Mouse (Mus musculus) forebrain, embryonic 14.5 days (tissue): ENCODE data around the gene Mitf. TPM values are rescaled to one million over a fixed set of nuclear protein-coding genes. Genes with fewer than 3 reads are reported as not detected.

Source experiments
- ATAC-seq: fragments of 200-750 bp; cut with Nextera tagmentation; 2 replicates; pipeline ENCODE4 v1.8.0; 2017; ENCODE audit warnings: mild to moderate bottlenecking, moderate library complexity
- DNase-seq: peaks from one replicate; pipeline ENCODE4 v3.0.0-alpha.2; 2015; ENCODE audit warnings: low spot score
- H3K27ac ChIP-seq: fragments of 300-500 bp; sonication (generic); 2 replicates; pipeline ENCODE4 v1.5.1; 2014; ENCODE audit warnings: low read depth, mild to moderate bottlenecking, control low read depth, low read length, moderate library complexity
- H3K27me3 ChIP-seq: fragments of 300-500 bp; sonication (generic); replicated peaks from 2 replicates; pipeline ENCODE4 v1.6.1; 2014; ENCODE audit warnings: low read length, control low read depth, mixed read lengths; ENCODE audit not compliant: control insufficient read depth, insufficient read depth
- H3K36me3 ChIP-seq: fragments of 300-500 bp; sonication (generic); 2 replicates; pipeline ENCODE4 v1.6.1; 2014; ENCODE audit warnings: low read length, control low read depth; ENCODE audit not compliant: control insufficient read depth, insufficient read depth
- H3K4me1 ChIP-seq: fragments of 300-500 bp; sonication (generic); 2 replicates; pipeline ENCODE4 v1.6.1; 2014; ENCODE audit warnings: antibody characterized with exemption, low read length, control low read depth; ENCODE audit not compliant: control insufficient read depth, insufficient read depth
- H3K4me2 ChIP-seq: fragments of 300-500 bp; sonication (generic); 2 replicates; pipeline ENCODE4 v1.6.1; 2014; ENCODE audit warnings: mild to moderate bottlenecking, control low read depth, low read length
- H3K4me3 ChIP-seq: fragments of 300-500 bp; sonication (generic); 2 replicates; pipeline ENCODE4 v1.5.1; 2014; ENCODE audit warnings: low read depth, low read length, control low read depth
- H3K9ac ChIP-seq: fragments of 300-500 bp; sonication (generic); 2 replicates; pipeline ENCODE4 v1.6.1; 2014; ENCODE audit warnings: mild to moderate bottlenecking, low read length, control low read depth, moderate library complexity
- H3K9me3 ChIP-seq: fragments of 300-500 bp; sonication (generic); replicated peaks from 2 replicates; pipeline ENCODE4 v1.6.1; 2016; ENCODE audit warnings: low read length, control low read depth, mixed read lengths; ENCODE audit not compliant: control insufficient read depth
- WGBS: fragments of 180-500 bp; shearing (Covaris S2); extraction: QIAGEN DNeasy Blood & Tissue Kit; methylation state at CpG from one replicate; pipeline ENCODE4 v1.1.7; 2014; 5-methylcytosine and 5-hydroxymethylcytosine counted together
- polyA plus RNA-seq: library from polyadenylated mRNA; unstranded; fragments of >200 nt; fragmentation: Nextera tagmentation; extraction: Ambion mirVana; gene quantifications from 2 replicates; pipeline ENCODE4 v1.2.1, GENCODE M21; 2014

The Mitf gene
- polyA plus RNA-seq, 1 experiment from 2014 or later, result 1.3 TPM

DNA sequence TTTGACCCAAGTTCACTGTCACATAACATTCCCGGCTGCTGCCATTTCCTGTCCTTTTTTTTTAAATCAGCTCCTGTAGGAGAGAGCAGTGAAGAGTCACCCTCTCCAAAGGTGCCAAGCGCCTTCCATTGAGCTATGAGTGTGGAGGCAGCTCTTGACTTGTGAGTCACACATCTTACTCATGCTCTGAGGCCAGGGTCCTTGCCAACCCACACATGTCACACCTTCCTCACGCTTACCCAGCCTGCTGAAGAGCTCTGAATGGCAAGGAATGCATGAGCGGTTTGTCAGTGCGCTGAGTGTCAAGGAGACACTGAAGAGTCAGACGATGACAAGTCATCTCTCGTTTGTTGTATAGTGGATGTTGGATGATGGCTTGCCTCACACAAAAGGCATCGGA is 146.0 kb downstream of the Mitf start:
- ATAC-seq (no peak), DNase-seq (peak; percentile 25)
- Histone ChIP-seq H3K27ac (no peak overlapping the region), H3K27me3 (0 out of 2 replicates have a peak, but pooled peaks cover 3% of the 10 kb centered on the region), H3K4me1 (peaks cover 20% of the 10 kb centered on the region), H3K36me3 (no peaks in the 10 kb centered on the region), H3K4me3 (no peak overlapping the region), H3K4me2 (no peak overlapping the region), H3K9ac (no peak overlapping the region), H3K9me3 (no peaks in the 10 kb centered on the region)
- 71% methylated on average over 8 of the region's 8 CpGs for WGBS

DNA sequence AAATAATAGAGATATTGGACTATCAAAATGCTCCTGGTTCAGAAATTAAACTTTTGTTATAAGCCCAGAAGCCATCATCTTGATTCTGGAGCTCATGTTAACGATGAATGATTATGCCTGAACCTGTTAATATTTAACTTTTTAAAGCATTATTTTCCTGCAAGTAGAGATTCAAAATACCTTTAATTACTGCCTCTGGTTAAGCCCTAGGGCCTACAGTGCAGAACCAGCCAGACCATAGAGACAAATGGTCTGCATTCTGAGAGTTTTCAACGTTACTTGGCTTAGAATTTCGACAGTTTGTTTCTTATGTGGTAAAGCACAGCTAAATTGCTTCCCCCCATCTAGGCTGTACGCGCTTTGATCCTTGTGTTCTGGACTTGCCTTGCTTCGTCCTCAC is 149.3 kb downstream of the Mitf start:
- H3K27me3 ChIP-seq, result 0 out of 2 replicates have a peak, but pooled peaks cover 3% of the 10 kb centered on the region
- H3K4me3 ChIP-seq, result no peak overlapping the region
- no peak for ATAC-seq
- no peaks in the 10 kb centered on the region for H3K9me3 ChIP-seq
- H3K36me3 ChIP-seq, result no peaks in the 10 kb centered on the region
- no peak overlapping the region for H3K9ac ChIP-seq
- no peak overlapping the region for H3K4me2 ChIP-seq
- H3K27ac ChIP-seq, result no peak overlapping the region
- H3K4me1 ChIP-seq, result peaks cover 9% of the 10 kb centered on the region; the same call in 1 of the 2 replicates
- DNase-seq, result no peak
- 83% methylated on average over 6 of the region's 6 CpGs for WGBS

DNA sequence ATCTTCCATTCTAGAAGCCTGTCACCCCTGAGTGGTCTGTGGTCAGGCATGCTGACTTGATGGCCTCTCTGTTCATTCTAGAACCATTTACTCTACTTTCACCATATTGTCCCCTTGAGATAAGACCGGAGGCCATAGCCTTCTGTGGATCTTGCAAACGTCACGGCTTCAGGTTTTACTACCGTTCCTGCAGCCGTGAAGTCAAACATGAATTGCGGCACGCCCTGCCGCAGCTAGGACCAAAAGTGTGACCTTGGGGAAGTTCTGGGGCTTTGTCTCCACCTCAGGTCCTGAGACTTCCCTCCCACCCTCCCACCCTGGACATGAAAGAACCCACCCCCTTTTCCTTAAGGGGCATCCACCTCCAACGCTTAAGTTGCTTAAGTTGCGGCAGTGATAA is 149.8 kb downstream of the Mitf start:
- Histone ChIP-seq H3K4me2 (no peak overlapping the region), H3K27me3 (0 out of 2 replicates have a peak, but pooled peaks cover 3% of the 10 kb centered on the region), H3K36me3 (no peaks in the 10 kb centered on the region), H3K9me3 (no peaks in the 10 kb centered on the region), H3K9ac (no peak overlapping the region), H3K4me1 (0 out of 2 replicates have a peak, but pooled peaks cover 4% of the 10 kb centered on the region), H3K27ac (no peak overlapping the region), H3K4me3 (no peak overlapping the region)
- WGBS, result 96% methylated on average over 10 of the region's 10 CpGs
- no peak for DNase-seq
- ATAC-seq, result no peak

DNA sequence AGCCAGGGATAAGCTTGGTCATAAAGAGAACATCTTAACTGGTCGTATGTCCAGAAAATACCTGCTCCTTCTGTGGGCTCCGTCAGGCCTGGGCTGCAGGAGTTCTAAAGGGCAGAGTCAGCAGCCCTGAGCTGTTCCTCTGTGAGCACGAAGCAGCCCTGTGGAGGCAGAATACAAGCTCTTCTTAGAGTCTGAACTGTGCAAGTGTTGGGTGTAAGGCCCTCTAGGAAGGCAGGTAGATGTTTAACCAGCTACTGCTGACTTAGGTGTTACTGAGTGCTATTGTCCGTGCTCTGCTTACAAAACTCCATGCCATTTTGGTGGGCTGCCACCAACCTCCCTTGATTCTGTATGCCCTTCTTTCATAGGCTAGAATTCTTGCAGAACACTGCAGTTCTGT is 151.4 kb downstream of the Mitf start:
- Histone ChIP-seq H3K4me1 (no peaks in the 10 kb centered on the region), H3K36me3 (no peaks in the 10 kb centered on the region), H3K4me3 (no peak overlapping the region), H3K27ac (no peak overlapping the region), H3K9ac (no peak overlapping the region), H3K4me2 (no peak overlapping the region), H3K9me3 (no peaks in the 10 kb centered on the region), H3K27me3 (no peaks in the 10 kb centered on the region)
- ATAC-seq, result no peak
- DNase-seq, result no peak
- 87% methylated on average over 4 of the region's 4 CpGs for WGBS

GRCm38 (mm10) chr6:97961776-97962175 is 154.9 kb downstream of the Mitf start:
- no peaks in the 10 kb centered on the region for H3K36me3 ChIP-seq
- 29% methylated on average over 2 of the region's 2 CpGs for WGBS
- no peak overlapping the region for H3K27ac ChIP-seq

GRCm38 (mm10) chr6:97962311-97962710 is 155.5 kb downstream of the Mitf start:
- H3K36me3 ChIP-seq, result no peaks in the 10 kb centered on the region
- no peak for DNase-seq

More at GRCm38 (mm10) chr6:97961776-97962175, 154.9 kb downstream of the Mitf start:
- Histone ChIP-seq H3K9me3 (no peaks in the 10 kb centered on the region), H3K4me1 (no peaks in the 10 kb centered on the region), H3K4me3 (no peak overlapping the region), H3K27me3 (no peaks in the 10 kb centered on the region), H3K9ac (no peak overlapping the region), H3K4me2 (no peak overlapping the region)
- no peak for ATAC-seq
- no peak for DNase-seq

DNA sequence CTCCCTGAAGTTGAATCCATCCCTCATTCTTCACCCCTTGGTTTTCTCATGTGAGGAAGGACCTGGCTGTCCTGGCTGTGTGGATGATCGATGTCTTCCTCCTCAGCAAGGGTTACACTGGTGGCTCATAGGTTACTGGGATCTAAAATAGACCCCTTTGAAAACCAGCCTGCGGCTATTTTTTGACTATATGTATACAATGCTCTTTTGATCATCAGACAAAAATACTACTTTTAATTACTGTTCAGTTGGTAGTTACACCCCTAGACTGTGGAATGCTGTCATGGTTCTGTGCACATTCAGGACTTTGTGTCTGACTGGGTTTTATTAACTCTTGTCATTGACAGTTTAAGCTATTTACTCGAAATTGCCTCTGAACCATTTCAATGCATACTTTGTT is 157.9 kb downstream of the Mitf start:
- Histone ChIP-seq H3K4me3 (no peak overlapping the region), H3K27ac (no peak overlapping the region), H3K36me3 (no peaks in the 10 kb centered on the region), H3K9ac (no peak overlapping the region), H3K27me3 (no peaks in the 10 kb centered on the region), H3K4me1 (no peaks in the 10 kb centered on the region), H3K4me2 (no peak overlapping the region), H3K9me3 (no peaks in the 10 kb centered on the region)
- 76% methylated on average over 3 of the region's 3 CpGs for WGBS
- ATAC-seq (no peak), DNase-seq (no peak)

More at GRCm38 (mm10) chr6:97962311-97962710, 155.5 kb downstream of the Mitf start:
- Histone ChIP-seq H3K27ac (no peak overlapping the region), H3K27me3 (no peaks in the 10 kb centered on the region), H3K9ac (no peak overlapping the region), H3K4me1 (no peaks in the 10 kb centered on the region), H3K4me3 (no peak overlapping the region), H3K4me2 (no peak overlapping the region), H3K9me3 (no peaks in the 10 kb centered on the region)
- ATAC-seq, result no peak
- 93% methylated on average over 1 of the region's 1 CpGs for WGBS

GRCm38 (mm10) chr6:97981668-97982067 is 174.8 kb downstream of the Mitf start:
- Histone ChIP-seq H3K4me3 (no peak overlapping the region), H3K36me3 (no peaks in the 10 kb centered on the region), H3K9me3 (no peaks in the 10 kb centered on the region), H3K9ac (no peak overlapping the region), H3K4me1 (no peaks in the 10 kb centered on the region), H3K4me2 (no peak overlapping the region), H3K27ac (no peak overlapping the region), H3K27me3 (no peaks in the 10 kb centered on the region)
- peak; percentile 17 for DNase-seq
- 15% methylated on average over 9 of the region's 9 CpGs for WGBS
- no peak for ATAC-seq

DNA sequence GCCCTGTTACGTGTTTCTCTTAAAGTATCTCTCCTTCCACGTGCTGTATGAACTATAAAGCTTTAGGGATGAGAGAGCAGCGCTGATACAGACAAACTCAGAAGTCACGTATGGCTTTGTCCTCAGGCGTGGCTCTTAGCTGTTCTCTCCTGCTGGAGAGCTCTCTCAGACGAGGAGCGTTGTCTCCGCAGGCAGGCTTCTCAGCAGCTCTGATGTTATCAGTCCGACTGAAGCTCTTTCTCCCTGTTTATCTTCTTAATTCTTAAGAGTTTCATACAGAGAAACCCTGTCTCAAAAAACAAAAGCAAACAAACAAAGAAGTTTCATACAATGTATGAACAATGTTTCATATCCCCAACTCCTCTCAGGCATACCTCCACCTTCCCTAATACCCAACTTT is 178.8 kb downstream of the Mitf start:
- no peak overlapping the region for H3K27ac ChIP-seq
- no peaks in the 10 kb centered on the region for H3K4me1 ChIP-seq
- DNase-seq (no peak), ATAC-seq (no peak)
- H3K4me3 ChIP-seq, result no peak overlapping the region
- no peaks in the 10 kb centered on the region for H3K27me3 ChIP-seq
- WGBS, result 80% methylated on average over 9 of the region's 9 CpGs
- no peaks in the 10 kb centered on the region for H3K9me3 ChIP-seq
- H3K36me3 ChIP-seq, result no peaks in the 10 kb centered on the region
- H3K9ac ChIP-seq, result no peak overlapping the region
- no peak overlapping the region for H3K4me2 ChIP-seq
